Mouse (Mus musculus): Measurements from ENCODE around the gene Mapkapk5. TPM values are rescaled to one million over a fixed set of nuclear protein-coding genes. Genes with fewer than 3 reads are reported as not detected.

Mapkapk5 gene
- polyA plus RNA-seq, 1 experiment from 2014 or later = 22.9 TPM

- H3K4me3 ChIP-seq (replicated peaks) = no peak overlapping the region
- no peak overlapping the region for H3K4me2 ChIP-seq
- H3K36me3 ChIP-seq (replicated peaks) = no peaks in the 10 kb centered on the region
- no peak overlapping the region for H3K27ac ChIP-seq (replicated peaks)
- WGBS (ENCODE audit: insufficient replicate concordance) = 61% methylated on average over 5 of the region's 5 CpGs
- no peaks in the 10 kb centered on the region for H3K27me3 ChIP-seq
- no peak for ATAC-seq (ENCODE audit: insufficient read depth)
- H3K9ac ChIP-seq = no peak overlapping the region
- H3K9me3 ChIP-seq (replicated peaks) = no peaks in the 10 kb centered on the region
- H3K4me1 ChIP-seq (replicated peaks) = no peaks in the 10 kb centered on the region
Observed at GRCm38 (mm10) chr5:121484801-121485200, 60.9 kb downstream of the Mapkapk5 start.

DNA sequence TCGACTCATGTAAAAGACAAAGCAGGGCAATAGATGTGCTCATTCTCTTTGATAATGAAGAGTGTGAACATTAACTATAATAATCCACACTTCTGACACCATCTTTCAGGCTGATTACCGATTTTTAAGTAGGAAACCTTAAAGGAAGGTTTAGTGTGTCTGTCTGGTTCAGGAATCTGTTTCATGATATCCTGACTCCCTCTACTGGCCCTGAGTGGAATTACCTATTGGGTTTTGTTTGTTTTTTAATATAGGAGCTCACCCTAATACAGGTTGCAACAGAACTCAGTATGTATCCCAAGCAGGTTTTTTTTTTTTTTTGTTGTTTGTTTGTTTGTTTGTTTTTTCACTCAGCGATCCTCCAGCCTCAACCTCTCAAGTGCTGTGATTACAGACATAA lies 68.0 kb downstream of the Mapkapk5 start:
- no peak overlapping the region for H3K4me2 ChIP-seq
- peaks cover 39% of the 10 kb centered on the region for H3K4me1 ChIP-seq (replicated peaks)
- ATAC-seq (ENCODE audit: insufficient read depth) = no peak
- H3K27me3 ChIP-seq = no peaks in the 10 kb centered on the region
- H3K4me3 ChIP-seq (replicated peaks) = no peak overlapping the region
- no peaks in the 10 kb centered on the region for H3K9me3 ChIP-seq (replicated peaks)
- H3K27ac ChIP-seq (replicated peaks) = no peak overlapping the region
- WGBS (ENCODE audit: insufficient replicate concordance) = 29% methylated on average over 3 of the region's 3 CpGs
- no peak overlapping the region for H3K9ac ChIP-seq
- no peaks in the 10 kb centered on the region for H3K36me3 ChIP-seq (replicated peaks)

GRCm38 (mm10) chr5:121476040-121476439 lies 69.7 kb downstream of the Mapkapk5 start:
- H3K4me3 ChIP-seq (replicated peaks) = no peak overlapping the region
- no peaks in the 10 kb centered on the region for H3K9me3 ChIP-seq (replicated peaks)
- ATAC-seq (ENCODE audit: insufficient read depth) = peak; percentile 85
- H3K9ac ChIP-seq = no peak overlapping the region
- WGBS (ENCODE audit: insufficient replicate concordance) = 23% methylated on average over 1 of the region's 1 CpGs
- no peaks in the 10 kb centered on the region for H3K27me3 ChIP-seq
- peak overlapping the region; percentile 71 for H3K27ac ChIP-seq (replicated peaks)
- H3K4me2 ChIP-seq = peak overlapping the region; percentile 21; the same call in 1 of the 2 replicates
- H3K4me1 ChIP-seq (replicated peaks) = peaks cover 53% of the 10 kb centered on the region
- H3K36me3 ChIP-seq (replicated peaks) = no peaks in the 10 kb centered on the region

Other genes with a start within 250 kb of the Mapkapk5 start
- 22.8 and 25.9 TPM in 2 replicates for gene Trafd1, start 160.3 kb downstream of the Mapkapk5 start, polyA plus RNA-seq (2015; fragmentation: Nextera tagmentation; extraction: Ambion mirVana)
- 19.2 and 20.0 TPM in 2 replicates for gene Naa25, start 148.0 kb downstream of the Mapkapk5 start, polyA plus RNA-seq (2015; fragmentation: Nextera tagmentation; extraction: Ambion mirVana)
- gene Tmem116, start 94.0 kb downstream of the Mapkapk5 start, polyA plus RNA-seq (2015; fragmentation: Nextera tagmentation; extraction: Ambion mirVana) = 0.39 and 0.81 TPM in 2 replicates
- gene Erp29, start 93.4 kb downstream of the Mapkapk5 start, polyA plus RNA-seq (2015; fragmentation: Nextera tagmentation; extraction: Ambion mirVana) = 87.0 and 94.4 TPM in 2 replicates
- not detected in 2 replicates for gene Adam1b, start 42.5 kb downstream of the Mapkapk5 start, polyA plus RNA-seq (2015; fragmentation: Nextera tagmentation; extraction: Ambion mirVana)
- 0.21 and 0.41 TPM in 2 replicates for gene Adam1a, start 423 bp downstream of the Mapkapk5 start, polyA plus RNA-seq (2015; fragmentation: Nextera tagmentation; extraction: Ambion mirVana)
- gene Gm42878, start 423 bp downstream of the Mapkapk5 start, polyA plus RNA-seq (2015; fragmentation: Nextera tagmentation; extraction: Ambion mirVana) = not detected in 2 replicates
- gene Aldh2, start 47.9 kb upstream of the Mapkapk5 start, polyA plus RNA-seq (2015; fragmentation: Nextera tagmentation; extraction: Ambion mirVana) = 181 and 210 TPM in 2 replicates
- 1.2 and 2.4 TPM in 2 replicates for gene Acad12, start 73.0 kb upstream of the Mapkapk5 start, polyA plus RNA-seq (2015; fragmentation: Nextera tagmentation; extraction: Ambion mirVana)
- 3.2 and 4.0 TPM in 2 replicates for gene Acad10, start 114.6 kb upstream of the Mapkapk5 start, polyA plus RNA-seq (2015; fragmentation: Nextera tagmentation; extraction: Ambion mirVana)
- gene Brap, start 114.7 kb upstream of the Mapkapk5 start, polyA plus RNA-seq (2015; fragmentation: Nextera tagmentation; extraction: Ambion mirVana) = 22.1 and 27.5 TPM in 2 replicates
- gene Atxn2, start 165.4 kb upstream of the Mapkapk5 start, polyA plus RNA-seq (2015; fragmentation: Nextera tagmentation; extraction: Ambion mirVana) = 20.4 and 23.0 TPM in 2 replicates

Measured in liver, embryonic 15.5 days (tissue).